Mouse (Mus musculus): ENCODE measurements around the gene Gpr107.

DNA sequence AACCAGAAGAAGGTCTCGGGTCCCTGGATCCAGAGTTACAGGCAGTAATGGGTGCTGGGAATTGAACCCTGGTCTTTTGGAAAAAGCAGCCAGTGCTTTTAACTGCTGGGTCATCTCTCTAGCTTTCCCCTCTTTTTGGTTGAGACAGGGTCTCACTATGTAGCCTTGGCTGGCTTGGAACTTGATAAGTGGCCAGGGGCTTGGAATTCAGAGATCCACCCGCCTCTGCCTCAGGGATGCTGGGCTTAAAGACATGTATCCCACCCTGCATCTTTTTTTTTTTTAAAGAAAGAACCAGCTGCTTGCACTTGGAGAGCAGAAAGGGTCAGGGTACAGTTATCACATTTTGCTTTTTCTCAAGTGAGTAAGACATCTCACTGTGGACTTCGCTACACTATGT, 46.1 kb upstream of the Gpr107 start:
- TF ChIP-seq TCF12 (IDR thresholded peaks at IDR 0.05; ENCODE audit: insufficient read depth, poor library complexity, severe bottlenecking): no peak
- TF ChIP-seq MAX (IDR thresholded peaks at IDR 0.05; ENCODE audit: low read depth): no peak
- TF ChIP-seq POLR2A (IDR thresholded peaks at IDR 0.05; ENCODE audit: insufficient read length, low read depth): no peak

All from myocyte (in vitro differentiated cells).